Mouse (Mus musculus) midbrain, embryonic 10.5 days (tissue): ENCODE measurements around the gene 1110051M20Rik. TPM values are rescaled to one million over a fixed set of nuclear protein-coding genes. Genes with fewer than 3 reads are reported as not detected.
A peak's percentile ranks its signal among the peaks of the same experiment; 100 is the strongest.

Source experiments
- DNase-seq: peaks from one replicate; pipeline ENCODE4 v3.0.0-alpha.2; 2017; ENCODE audit warnings: low spot score
- H3K27ac ChIP-seq: fragments of 300-500 bp; sonication (generic); replicated peaks from 2 replicates; pipeline ENCODE4 v1.5.1; 2016; ENCODE audit warnings: mild to moderate bottlenecking
- H3K27me3 ChIP-seq: fragments of 300-500 bp; sonication (generic); 2 replicates; pipeline ENCODE4 v1.6.1; 2016; ENCODE audit warnings: low read depth, mild to moderate bottlenecking; ENCODE audit not compliant: poor library complexity, severe bottlenecking
- H3K36me3 ChIP-seq: fragments of 300-500 bp; sonication (generic); 2 replicates; pipeline ENCODE4 v1.6.1; 2016; ENCODE audit warnings: mild to moderate bottlenecking, moderate library complexity
- H3K4me1 ChIP-seq: fragments of 300-500 bp; sonication (generic); 2 replicates; pipeline ENCODE4 v1.6.1; 2016
- H3K4me3 ChIP-seq: fragments of 300-500 bp; sonication (generic); 2 replicates; pipeline ENCODE4 v1.5.1; 2016; ENCODE audit warnings: mild to moderate bottlenecking, moderate library complexity
- H3K9me3 ChIP-seq: fragments of 300-500 bp; sonication (generic); replicated peaks from 2 replicates; pipeline ENCODE4 v1.6.1; 2016; ENCODE audit warnings: mild to moderate bottlenecking
- WGBS: fragments of 180-500 bp; shearing (Covaris S2); methylation state at CpG from one replicate; pipeline ENCODE4 v1.1.7; 2016; 5-methylcytosine and 5-hydroxymethylcytosine counted together
- polyA plus RNA-seq: library from polyadenylated mRNA; unstranded; fragments of >200 nt; fragmentation: Nextera tagmentation; extraction: Ambion mirVana; gene quantifications from 2 replicates; pipeline ENCODE4 v1.2.1, GENCODE M21; 2016

The 1110051M20Rik gene
- polyA plus RNA-seq, 1 experiment from 2014 or later: 87.1 TPM

DNA sequence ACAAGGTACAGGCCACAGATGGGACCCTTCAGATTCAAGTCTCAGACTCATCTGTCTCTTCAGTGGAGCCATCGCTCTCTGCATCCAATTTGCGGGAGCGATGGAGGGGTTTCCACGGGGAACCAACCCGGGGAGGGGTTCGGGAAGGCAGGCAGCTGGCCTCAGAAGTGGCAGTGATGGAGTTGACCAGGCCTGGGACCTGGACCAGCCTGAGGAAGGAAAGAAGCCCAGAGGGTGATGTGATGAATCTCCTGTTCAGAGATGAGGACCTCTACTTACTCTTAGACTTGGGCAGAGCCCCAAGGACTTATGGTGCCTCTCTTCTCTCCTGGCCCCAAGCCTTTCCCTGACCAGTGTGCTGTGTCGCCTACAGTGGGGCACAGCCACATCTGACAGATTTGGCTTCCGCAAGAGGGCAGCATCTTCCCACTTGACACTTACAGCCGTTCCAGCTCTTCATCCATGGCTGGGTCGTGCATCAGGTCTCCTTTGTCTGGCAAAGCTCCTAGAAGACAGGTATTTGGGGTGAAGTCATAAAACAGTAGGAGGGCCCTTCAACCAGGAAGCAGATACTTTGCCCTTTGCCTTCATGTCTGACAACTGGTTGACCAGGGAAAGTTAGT lies 165.6 kb downstream of the 1110051M20Rik start:
- DNase-seq: peak; percentile 67
- Histone ChIP-seq H3K4me3 (no peak overlapping the region), H3K4me1 (peaks cover 6% of the 10 kb centered on the region), H3K9me3 (no peaks in the 10 kb centered on the region), H3K27ac (no peak overlapping the region), H3K27me3 (no peaks in the 10 kb centered on the region), H3K36me3 (peaks cover 53% of the 10 kb centered on the region)
- 36% methylated on average over 10 of the region's 10 CpGs for WGBS

DNA sequence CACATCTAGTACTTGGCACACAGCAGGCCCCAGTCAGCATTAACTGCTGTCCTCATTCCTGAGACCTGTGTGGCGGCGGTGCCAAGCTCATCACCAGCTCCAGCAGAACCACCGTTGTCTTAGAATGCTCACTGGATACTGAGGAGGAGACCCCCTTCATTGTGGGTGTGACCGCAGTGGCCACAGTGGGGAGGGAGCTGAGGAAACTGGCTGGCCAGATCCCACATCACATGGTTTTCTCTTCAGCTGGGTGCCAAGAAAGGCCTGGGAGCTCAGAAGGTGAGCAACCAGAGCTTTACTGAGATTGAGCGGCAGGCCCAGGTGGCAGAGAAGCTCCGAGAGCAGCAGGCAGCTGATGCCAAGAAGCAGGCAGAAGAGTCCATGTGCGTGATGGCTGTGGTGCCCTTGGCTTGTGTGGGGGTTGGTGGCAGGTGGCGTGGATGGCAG lies 174.8 kb downstream of the 1110051M20Rik start:
- Histone ChIP-seq H3K4me3 (no peak overlapping the region), H3K27me3 (no peaks in the 10 kb centered on the region), H3K36me3 (peaks cover 87% of the 10 kb centered on the region), H3K27ac (no peak overlapping the region), H3K9me3 (no peaks in the 10 kb centered on the region), H3K4me1 (peaks cover 12% of the 10 kb centered on the region)
- WGBS: 97% methylated on average over 8 of the region's 8 CpGs
- DNase-seq: no peak

DNA sequence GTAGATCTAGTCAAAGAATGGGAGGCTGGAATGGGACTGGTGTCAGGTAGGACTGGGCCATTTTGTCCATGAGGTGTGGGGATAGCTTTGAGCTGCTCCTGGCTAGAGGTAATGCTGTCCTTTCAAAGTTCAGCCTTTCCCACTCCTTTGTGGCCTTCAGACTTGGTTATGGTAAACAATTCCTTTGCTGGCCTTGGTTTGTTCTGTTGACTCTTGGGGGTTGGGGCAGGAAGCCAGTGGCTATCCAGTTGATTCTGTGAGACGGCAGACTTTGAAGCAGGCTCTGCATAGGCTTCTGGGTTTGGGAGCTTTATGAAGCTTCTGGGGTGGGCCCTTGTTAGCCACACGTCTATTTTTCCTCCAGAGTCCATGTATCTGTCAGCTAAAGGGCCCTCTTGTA lies 175.8 kb downstream of the 1110051M20Rik start:
- H3K9me3 ChIP-seq: no peaks in the 10 kb centered on the region
- H3K27ac ChIP-seq: no peak overlapping the region
- H3K4me3 ChIP-seq: no peak overlapping the region
- H3K36me3 ChIP-seq: peaks cover 77% of the 10 kb centered on the region
- no peaks in the 10 kb centered on the region for H3K27me3 ChIP-seq
- no peak for DNase-seq
- H3K4me1 ChIP-seq: peaks cover 22% of the 10 kb centered on the region
- WGBS: 90% methylated on average over 2 of the region's 2 CpGs

DNA sequence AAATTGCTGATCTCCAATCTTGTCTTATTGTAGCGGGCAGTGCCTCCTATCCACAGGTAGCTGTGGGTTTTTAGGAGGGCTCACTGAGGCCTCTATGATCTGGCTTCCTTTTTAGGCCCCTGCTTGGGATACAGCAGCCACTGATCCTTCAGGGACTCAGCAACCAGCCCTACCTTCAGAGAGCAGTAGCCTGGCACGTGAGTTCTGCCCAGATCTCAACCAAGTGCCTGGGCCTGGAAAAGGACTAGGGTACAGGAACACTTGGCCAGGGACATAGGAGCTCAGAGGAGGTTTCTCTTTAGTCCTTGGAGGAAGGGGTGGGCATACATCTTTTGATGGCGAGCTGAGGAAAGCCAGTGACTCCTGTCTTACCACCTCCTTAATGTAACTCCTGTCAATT lies 176.5 kb downstream of the 1110051M20Rik start:
- H3K27ac ChIP-seq: no peak overlapping the region
- no peaks in the 10 kb centered on the region for H3K27me3 ChIP-seq
- no peaks in the 10 kb centered on the region for H3K9me3 ChIP-seq
- H3K4me3 ChIP-seq: no peak overlapping the region
- no peak for DNase-seq
- WGBS: 92% methylated on average over 3 of the region's 3 CpGs
- H3K4me1 ChIP-seq: peaks cover 22% of the 10 kb centered on the region
- H3K36me3 ChIP-seq: peaks cover 77% of the 10 kb centered on the region

DNA sequence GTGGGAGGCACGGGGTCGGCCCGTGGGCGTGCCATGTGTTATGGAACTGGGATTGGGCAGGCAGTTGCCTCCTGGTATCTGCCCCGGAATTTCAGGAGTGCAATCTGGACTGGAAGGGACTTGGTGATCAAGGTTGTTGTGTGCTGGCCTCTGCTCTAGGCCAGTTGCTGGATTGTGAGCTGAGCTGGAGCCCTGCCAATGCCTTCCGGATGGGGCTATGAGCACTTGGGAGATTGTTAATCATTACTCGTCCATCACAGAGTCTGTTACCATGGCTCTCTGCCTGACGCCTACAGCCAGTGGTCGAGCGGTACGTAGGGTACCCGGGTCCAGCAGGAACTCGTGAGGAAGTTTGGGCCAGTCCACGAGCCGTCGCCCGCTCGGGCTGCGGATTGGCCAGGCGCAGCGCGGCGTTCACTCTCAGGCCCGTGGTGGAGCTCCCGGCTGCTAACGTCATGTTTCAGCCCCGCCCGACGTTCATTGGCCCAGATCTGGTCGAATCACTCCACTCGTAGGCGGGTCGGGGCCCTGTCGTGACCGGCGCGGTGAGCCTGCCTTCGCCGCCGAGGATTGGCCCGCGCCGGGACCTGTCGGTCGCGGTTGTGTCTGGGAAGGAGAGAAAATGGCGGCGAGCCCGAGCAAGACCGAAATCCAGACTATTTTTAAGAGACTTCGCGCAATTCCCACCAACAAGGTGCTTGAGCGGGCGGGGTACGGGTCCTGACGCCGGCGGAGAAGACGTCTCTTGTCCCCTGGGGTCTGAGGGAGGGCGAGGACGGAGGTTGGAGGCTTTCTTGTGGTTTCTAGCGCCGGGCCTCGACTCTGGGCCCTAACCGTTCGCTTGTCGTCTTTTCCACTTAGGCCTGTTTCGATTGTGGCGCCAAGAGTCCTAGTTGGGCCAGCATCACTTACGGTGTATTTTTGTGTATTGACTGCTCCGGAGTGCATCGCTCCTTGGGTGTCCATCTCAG lies 179.5 kb downstream of the 1110051M20Rik start, which contains the start of gene Arfgap2:
TSS of gene Arfgap2 (plus strand) at position 264 of the 971 bp plus-strand sequence.
- 2% methylated on average over 72 of the region's 72 CpGs for WGBS
- H3K36me3 ChIP-seq: peaks cover 76% of the 10 kb centered on the region

DNA sequence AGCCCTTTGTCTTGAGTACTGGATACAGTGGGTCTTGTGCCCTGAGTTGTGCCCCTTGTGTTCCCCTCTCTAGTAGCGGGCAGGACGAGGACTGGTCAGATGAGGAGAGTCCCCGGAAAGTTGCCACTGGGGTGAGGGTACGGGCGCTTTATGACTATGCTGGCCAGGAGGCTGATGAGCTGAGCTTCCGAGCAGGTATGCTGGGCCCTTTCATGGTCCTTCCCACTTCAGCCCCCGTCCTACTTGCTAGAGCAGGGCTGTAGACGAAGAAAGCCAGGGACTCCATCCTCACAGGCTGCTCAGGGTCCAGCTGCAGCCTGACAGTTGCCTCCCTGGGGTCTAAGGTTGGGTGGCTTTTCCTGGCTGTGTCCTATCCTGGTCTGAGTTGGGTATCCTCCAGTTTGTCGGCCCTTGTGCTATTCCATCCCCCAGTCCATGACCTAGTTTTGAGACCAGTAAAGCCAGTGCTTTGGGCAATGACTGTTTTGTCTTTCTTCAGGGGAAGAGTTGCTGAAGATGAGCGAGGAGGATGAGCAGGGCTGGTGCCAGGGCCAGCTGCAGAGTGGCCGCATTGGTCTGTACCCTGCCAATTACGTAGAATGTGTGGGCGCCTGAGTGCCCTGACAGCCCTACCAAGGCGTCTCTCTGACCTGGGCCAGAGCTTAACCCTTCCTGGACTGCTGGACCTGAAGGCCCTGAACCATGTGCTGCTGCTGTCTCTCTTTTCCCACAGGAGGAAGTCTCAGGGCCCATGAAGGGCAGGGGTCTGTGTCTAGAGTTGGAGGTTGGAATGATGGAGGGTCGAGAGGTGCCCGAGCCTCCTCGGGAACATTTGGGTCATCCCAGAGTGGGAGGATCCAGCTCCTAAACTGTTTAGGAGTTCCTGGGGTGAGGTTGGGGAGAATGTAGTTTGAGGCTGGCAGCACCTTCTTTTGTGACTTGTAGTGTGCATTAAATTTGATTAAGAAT lies 180.5 kb downstream of the 1110051M20Rik start:
- Histone ChIP-seq H3K4me1 (peaks cover 25% of the 10 kb centered on the region), H3K27me3 (no peaks in the 10 kb centered on the region), H3K36me3 (peaks cover 65% of the 10 kb centered on the region), H3K4me3 (peak overlapping the region; percentile 84), H3K27ac (peak overlapping the region; percentile 96), H3K9me3 (no peaks in the 10 kb centered on the region)
- no peak for DNase-seq
- WGBS: 91% methylated on average over 17 of the region's 17 CpGs

More for the DNA sequence above, 179.5 kb downstream of the 1110051M20Rik start, which contains the start of gene Arfgap2:
- H3K4me1 ChIP-seq: peaks cover 22% of the 10 kb centered on the region
- peak within 1 kb of the TSS; percentile 84 for H3K4me3 ChIP-seq
- no peaks in the 10 kb centered on the region for H3K27me3 ChIP-seq
- H3K9me3 ChIP-seq: no peaks in the 10 kb centered on the region
- H3K27ac ChIP-seq: peak within 1 kb of the TSS; percentile 96
- peak; percentile 99 for DNase-seq

DNA sequence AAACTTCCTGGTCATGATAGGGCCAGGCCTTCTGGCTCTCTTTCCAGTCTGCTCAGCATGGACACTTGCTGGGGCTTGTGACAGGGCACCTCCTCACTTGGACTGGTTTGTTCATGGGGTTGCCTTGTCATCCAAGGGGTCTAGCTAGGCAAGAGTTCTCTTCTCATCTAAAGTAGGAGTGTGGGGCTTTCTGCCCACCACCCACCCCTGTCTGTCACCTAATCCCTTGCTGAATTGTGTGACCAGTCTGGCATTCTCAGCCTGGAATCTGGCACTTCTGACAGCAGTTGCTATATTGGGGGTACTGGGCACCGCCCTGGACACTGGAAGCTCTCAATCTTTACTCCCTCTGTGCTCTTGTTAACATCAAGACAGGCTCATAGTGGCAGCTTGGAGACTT lies 185.0 kb downstream of the 1110051M20Rik start:
- Histone ChIP-seq H3K9me3 (no peaks in the 10 kb centered on the region), H3K4me3 (no peak overlapping the region), H3K27ac (no peak overlapping the region), H3K36me3 (peaks cover 36% of the 10 kb centered on the region), H3K27me3 (peaks cover 26% of the 10 kb centered on the region), H3K4me1 (peaks cover 51% of the 10 kb centered on the region)
- no peak for DNase-seq
- 97% methylated on average over 1 of the region's 1 CpGs for WGBS

DNA sequence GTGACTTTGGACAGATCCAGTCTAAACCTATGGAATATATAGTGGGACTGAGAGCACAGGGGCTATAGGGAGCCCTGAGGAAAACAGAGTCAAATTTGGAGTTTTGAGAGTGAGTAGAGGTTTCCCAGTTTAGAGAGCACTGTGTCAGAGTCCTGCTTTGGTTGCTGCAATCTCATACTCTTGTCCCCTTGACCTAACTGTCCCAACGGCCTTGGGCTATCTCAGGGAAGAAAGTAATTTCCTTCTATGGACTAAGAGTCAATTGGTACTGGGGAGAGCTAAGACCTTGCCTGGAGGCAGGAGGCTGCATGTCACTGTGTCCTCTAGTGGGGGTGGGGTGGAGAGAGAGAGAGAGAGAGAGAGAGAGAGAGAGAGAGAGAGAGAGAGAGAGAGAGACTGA lies 185.7 kb downstream of the 1110051M20Rik start:
- no peak for DNase-seq
- peaks cover 45% of the 10 kb centered on the region for H3K4me1 ChIP-seq

DNA sequence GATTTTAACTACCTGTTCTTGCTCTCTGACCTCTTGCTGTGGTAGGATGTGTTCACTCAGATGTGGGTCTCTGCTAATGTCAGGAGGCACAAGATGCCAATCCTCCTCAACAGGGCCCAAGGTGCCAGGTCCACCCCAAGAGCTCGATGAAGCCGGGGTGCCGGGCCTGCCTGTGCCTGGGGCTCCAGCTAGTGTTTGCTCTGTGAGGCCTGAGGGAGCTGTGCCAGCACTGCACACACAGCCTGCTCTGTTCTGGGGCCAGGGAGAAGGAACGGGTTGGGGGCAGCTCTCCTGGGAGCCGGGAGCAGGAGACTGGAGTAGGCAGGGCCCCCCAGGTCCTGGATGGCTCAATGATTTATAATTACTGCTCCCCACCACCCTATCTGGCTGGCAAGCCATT lies 186.4 kb downstream of the 1110051M20Rik start:
- 77% methylated on average over 5 of the region's 5 CpGs for WGBS
- DNase-seq: no peak
- Histone ChIP-seq H3K4me3 (peak overlapping the region; percentile 79), H3K36me3 (peaks cover 29% of the 10 kb centered on the region), H3K9me3 (no peaks in the 10 kb centered on the region), H3K27me3 (peaks cover 41% of the 10 kb centered on the region), H3K4me1 (peaks cover 43% of the 10 kb centered on the region), H3K27ac (peak overlapping the region; percentile 91)

More for the DNA sequence above, 185.7 kb downstream of the 1110051M20Rik start:
- Histone ChIP-seq H3K36me3 (peaks cover 36% of the 10 kb centered on the region), H3K27me3 (peaks cover 33% of the 10 kb centered on the region), H3K27ac (no peak overlapping the region), H3K9me3 (no peaks in the 10 kb centered on the region), H3K4me3 (no peak overlapping the region)
- 77% methylated on average over 1 of the region's 1 CpGs for WGBS

DNA sequence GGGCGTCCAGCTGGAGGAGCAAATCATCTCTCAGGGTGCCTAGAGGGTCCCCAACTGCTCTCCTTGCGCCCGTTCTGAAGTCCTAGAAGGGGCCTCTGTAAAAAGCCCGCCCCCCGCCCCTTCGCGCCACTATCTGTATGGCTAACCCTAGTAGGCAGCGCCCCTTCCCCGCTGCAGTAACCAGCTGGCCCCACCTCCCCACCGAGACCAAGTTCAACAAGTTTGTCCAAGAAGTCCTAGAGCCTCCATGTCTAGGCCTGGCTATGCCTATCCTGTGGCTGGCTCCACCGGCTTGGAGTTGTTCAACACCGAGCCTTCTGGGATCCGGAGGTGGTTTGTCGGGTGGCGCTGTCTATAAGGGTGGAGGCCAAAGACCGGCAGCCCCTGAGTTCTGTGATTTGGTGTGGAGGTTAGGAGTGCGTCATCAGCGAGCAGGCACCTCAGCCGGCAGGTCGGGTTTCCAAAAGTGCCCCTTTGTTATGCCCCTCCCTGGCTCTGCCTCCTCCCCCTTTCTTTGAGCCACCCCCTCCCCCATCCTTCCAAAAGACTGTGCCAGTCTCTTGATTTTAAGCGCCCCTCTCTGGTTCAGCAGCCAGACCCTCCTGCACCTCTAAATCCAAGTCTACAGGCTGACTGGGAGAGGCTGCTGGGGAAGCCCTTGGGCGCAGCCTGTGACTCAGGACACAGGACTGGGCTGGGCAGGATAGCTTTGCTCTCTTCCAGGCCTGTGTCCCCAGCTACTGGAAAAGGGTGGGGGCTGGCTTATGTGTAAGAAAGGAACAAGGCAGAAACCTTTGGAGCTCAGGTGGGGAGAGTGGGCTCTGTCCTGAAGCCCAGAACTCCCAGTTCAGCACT lies 187.2 kb downstream of the 1110051M20Rik start:
- DNase-seq: peak; percentile 74
- H3K4me3 ChIP-seq: peak overlapping the region; percentile 79
- peaks cover 43% of the 10 kb centered on the region for H3K4me1 ChIP-seq
- peaks cover 47% of the 10 kb centered on the region for H3K27me3 ChIP-seq
- peaks cover 22% of the 10 kb centered on the region for H3K36me3 ChIP-seq
- WGBS: 2% methylated on average over 22 of the region's 22 CpGs
- no peaks in the 10 kb centered on the region for H3K9me3 ChIP-seq
- peak overlapping the region; percentile 91 for H3K27ac ChIP-seq
